Mouse (Mus musculus): Measurements from ENCODE around the gene Tlnrd1.

DNA sequence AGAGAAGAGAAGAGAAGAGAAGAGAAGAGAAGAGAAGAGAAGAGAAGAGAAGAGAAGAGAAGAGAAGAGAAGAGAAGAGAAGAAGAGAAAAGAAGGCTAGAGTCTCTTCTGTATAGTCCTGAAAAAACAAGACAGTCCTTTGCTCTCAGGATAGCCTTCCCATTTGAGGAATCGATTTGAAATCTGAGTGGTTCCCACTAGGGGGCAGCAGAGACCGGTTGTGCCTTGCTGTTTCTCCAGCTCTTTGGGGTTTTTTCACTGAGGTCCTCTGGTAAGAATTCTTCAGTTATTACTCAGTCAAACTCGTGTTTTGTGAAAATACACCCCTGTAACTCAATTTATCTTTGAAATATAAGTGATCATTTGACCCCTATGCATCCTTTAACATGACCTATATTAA, 30.5 kb upstream of the Tlnrd1 start:
- no peak for TF ChIP-seq USF1 (IDR thresholded peaks at IDR 0.05; ENCODE audit: low read depth)
- no peak for TF ChIP-seq MYOG (IDR thresholded peaks at IDR 0.05; ENCODE audit: control insufficient read depth, extremely low read depth, insufficient read length)

Data from C2C12 (cell line).